Mouse (Mus musculus) liver, adult (tissue): ENCODE results near the gene Hs6st1.

Source experiments
- GATA4 ChIP-seq: IDR thresholded peaks from 2 replicates; pipeline ENCODE4 v1.6.1; 2014; ENCODE audit warnings: mild to moderate bottlenecking, low read length; ENCODE audit not compliant: insufficient replicate concordance

The Hs6st1 gene

GRCm38 (mm10) chr1:36068076-36068475 lies at the start of gene Hs6st1:
Hs6st1 (plus strand) TSS chr1:36068400.
- no peak; the same call in 1 of the 2 replicates for TF ChIP-seq GATA4

GRCm38 (mm10) chr1:36018617-36019016 lies 49.6 kb upstream of the Hs6st1 start:
- TF ChIP-seq GATA4, result no peak

GRCm38 (mm10) chr1:36019161-36019560 lies 49.0 kb upstream of the Hs6st1 start:
- TF ChIP-seq GATA4, result no peak

- TF ChIP-seq GATA4, result no peak
These were observed 47.9 kb upstream of the Hs6st1 start for GRCm38 (mm10) chr1:36020315-36020714.

- no peak for TF ChIP-seq GATA4
These were observed 37.8 kb upstream of the Hs6st1 start for GRCm38 (mm10) chr1:36030421-36030821.

- no peak for TF ChIP-seq GATA4
These were observed 29.4 kb upstream of the Hs6st1 start for GRCm38 (mm10) chr1:36038769-36039168.

- no peak for TF ChIP-seq GATA4
These were observed 26.1 kb upstream of the Hs6st1 start for GRCm38 (mm10) chr1:36042072-36042471.

GRCm38 (mm10) chr1:36044288-36044687 lies 23.9 kb upstream of the Hs6st1 start:
- no peak for TF ChIP-seq GATA4

GRCm38 (mm10) chr1:36052672-36053071 lies 15.5 kb upstream of the Hs6st1 start:
- no peak for TF ChIP-seq GATA4

- no peak for TF ChIP-seq GATA4
These were observed 14.6 kb upstream of the Hs6st1 start for GRCm38 (mm10) chr1:36053566-36053965.

- TF ChIP-seq GATA4, result no peak
These were observed 13.8 kb upstream of the Hs6st1 start for GRCm38 (mm10) chr1:36054182-36054966.

- no peak for TF ChIP-seq GATA4
These were observed 13.2 kb upstream of the Hs6st1 start for GRCm38 (mm10) chr1:36054967-36055357.

- TF ChIP-seq GATA4, result no peak
These were observed 8.8 kb upstream of the Hs6st1 start for GRCm38 (mm10) chr1:36059351-36059750.

- no peak for TF ChIP-seq GATA4
These were observed 7.9 kb upstream of the Hs6st1 start for GRCm38 (mm10) chr1:36059959-36060953.

GRCm38 (mm10) chr1:36061211-36061915 lies 6.8 kb upstream of the Hs6st1 start:
- no peak for TF ChIP-seq GATA4
